Mouse (Mus musculus) gastrocnemius, postnatal 10 days (tissue): Measurements from ENCODE around the gene Adora2a. TPM values are rescaled to one million over a fixed set of nuclear protein-coding genes. Genes with fewer than 3 reads are reported as not detected.
"Not testable (repeated sequence)": the region's sequence is repeated elsewhere in the genome, so short reads cannot be mapped to it uniquely, and the experiment has no call there.

ENCODE experiments used
- DNase-seq: peaks from one replicate; pipeline ENCODE4 v3.0.0; 2021; ENCODE audit warnings: mixed read lengths
- total RNA-seq, 2 experiments: library from RNA; stranded (reverse); gene quantifications; 2 replicates each; pipeline ENCODE4 v1.2.3; 2021

Gene Adora2a
- total RNA-seq, 2 experiments from 2014 or later = 4.3 to 6.2 TPM

DNA sequence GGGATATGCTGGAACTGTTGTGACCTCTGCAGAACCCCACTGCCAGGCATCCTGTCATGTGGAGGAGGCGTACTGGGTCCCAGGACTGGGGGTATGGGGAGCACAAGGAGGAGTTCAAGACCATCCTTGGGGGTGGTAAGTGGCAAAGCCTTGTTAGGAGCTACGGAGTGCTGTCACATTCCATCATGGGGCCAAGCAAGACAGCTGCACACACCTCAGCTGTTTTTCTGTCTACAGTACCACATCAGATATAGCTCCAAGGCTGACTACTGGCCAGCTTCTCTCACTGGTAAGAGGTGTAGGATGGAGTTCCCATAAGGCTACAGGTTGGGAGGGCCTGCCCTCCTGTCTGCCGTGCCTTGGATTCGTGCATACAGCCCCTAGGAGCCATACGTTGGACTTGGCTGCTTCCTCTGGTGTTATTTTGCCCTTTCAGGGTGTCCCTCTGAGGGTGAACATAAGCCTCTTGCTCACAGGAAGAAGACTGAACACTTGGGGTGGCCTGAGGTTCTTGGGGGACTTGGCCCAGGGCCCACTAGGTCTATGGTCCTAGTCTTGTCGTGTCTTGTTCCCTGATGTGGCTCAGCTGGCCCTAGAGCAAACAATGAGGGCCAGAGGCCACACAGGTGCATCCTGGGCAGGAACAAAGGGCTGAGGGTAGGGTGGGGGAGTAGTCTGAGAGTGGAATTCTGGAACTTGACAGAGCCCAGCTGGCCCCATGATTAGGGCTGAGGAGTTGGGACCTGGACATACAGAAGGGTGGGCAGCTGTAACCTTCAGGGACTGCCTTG lies 2.3 kb upstream of the Adora2a start:
- peak; percentile 38 for DNase-seq

DNA sequence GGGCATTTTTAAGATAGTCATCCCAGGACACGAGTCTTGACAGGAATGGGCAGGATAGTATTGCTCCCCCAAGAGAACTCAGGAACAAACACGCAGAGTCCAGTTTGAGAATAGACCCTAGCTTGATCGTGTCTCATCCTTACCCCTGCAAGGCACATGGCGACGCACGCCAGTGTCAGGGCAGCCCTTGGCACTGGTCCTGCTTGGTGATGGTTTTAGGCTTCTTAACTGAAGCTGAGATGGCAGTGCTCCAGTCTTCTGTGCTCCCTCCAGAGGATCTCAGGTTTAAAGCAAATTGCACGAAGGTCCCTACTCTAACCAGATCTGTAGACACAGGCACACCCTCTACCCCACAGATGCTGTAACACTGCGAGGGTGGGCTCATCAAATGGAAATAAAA lies 921 bp upstream of the Adora2a start:
- no peak for DNase-seq

DNA sequence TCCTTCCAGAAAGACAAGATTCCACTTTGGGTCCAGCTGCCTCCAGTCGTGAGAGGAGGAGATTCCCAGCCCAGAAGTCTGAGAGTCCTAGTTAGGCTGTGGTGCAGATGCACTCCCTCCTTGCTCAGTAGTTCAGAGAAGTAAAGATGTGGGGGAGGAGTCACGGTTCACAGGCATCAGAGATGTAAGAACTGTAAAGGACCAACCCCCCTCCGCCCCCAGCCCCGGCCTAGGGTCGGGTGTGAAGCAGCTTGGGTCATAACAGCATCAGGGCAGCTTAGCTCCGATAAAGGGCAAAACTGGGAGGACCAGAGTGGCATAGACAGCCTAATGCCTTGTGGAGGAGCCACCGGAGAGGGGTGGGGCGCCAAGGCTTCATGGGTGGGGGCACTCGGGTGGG lies 205 bp upstream of the Adora2a start:
- no peak for DNase-seq

DNA sequence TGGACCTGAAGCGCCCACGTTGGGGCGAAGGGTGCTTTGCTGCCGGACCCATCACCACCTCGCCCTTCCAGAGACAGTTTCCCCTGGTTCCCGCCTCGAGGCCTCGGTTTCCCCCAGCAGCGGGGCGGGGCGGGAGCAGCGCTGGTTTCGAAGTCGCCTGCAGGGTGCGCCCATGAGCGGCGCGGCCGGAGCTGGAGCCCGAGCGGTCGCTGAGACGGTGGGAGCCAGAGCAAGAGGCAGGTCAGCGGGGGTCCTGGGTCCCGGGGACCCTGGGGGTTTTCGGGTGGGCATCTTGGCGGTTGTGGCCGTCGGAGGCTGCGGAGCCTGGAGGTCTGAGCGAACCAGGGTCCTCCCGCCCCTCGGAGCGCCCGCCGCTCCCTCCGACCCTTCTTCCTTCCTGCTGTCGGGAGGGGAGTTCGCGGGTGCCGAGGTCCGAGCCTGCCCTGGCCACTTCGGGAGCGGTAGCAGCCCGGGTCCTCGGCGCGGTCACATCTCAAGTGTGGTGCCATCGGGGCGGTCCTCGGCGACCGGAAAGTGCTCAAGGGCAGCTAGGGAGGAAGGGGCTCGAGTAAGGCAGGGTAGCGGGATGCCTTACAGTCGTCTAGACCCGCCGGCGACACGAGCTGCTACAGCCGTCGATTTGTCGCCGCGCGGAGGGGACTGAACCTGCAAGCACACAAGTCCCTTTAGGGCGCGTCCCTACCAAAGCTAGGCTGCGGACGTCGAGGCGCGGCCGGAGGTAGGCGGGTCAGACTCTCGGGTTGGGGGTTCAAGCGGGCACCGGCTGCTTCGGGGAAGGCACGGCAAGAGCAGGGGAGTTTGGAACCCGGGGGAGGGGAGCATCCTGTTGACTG lies 458 bp downstream of the Adora2a start:
- peak; percentile 82 for DNase-seq

DNA sequence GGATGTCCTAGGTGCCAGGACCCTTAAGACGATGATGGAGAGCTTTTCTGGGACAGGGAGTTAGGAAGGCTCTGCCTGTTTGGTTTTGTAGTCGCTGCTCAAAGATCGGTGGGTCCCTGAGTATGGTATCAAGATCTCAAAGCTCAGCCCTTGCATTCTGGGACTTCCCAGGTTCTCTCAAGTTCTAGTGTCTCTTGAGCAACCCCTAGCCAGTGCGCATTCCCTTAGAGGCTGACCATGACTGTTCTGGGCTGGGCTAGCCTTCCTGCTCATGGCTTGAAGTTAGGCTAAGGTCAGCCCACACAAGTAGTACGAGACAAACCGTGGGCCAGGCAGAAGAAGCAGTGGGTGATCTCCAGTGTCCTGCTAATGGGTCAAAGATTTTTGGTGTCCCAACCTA lies 1.5 kb downstream of the Adora2a start:
- no peak for DNase-seq

DNA sequence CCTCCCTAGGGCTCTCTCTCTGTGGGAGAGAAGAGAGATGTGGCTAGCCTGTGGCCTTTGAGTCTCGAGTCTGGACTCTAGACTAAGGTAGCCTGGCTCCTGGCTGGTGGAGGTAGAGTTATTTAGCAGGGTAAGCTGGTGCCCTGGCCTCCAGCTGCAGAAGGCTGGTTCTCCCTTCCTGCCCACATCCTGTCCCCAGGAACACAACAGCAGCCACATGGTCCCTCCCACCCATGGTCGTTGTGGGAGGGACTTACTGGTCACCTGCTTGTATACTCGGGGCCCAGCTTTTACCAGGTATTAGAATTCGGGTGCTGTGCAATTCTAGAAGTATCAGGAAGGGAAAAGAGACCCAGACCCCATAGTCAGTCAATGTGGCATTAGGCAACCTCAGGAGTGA lies 3.6 kb downstream of the Adora2a start:
- DNase-seq = no peak

DNA sequence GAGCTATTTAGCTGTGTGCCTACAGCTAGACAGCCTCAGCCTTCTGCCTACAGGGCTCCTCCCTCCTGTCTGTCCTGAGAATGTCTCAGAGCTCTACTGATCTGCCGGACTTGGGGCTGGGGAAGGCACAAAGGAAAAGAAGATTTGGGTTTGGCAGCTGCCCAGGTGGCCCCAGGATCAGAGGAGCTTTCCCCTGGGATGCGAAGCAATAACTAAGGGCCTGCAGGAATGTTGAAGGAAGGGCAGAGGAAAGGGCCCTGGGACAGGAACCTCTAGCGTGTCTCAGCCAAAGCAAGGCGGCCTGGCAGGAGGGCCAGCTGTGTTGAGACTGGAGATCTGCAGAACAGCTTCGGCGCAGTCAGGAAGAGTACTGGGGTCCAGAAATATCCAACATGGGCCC lies 6.3 kb downstream of the Adora2a start:
- DNase-seq = no peak

DNA sequence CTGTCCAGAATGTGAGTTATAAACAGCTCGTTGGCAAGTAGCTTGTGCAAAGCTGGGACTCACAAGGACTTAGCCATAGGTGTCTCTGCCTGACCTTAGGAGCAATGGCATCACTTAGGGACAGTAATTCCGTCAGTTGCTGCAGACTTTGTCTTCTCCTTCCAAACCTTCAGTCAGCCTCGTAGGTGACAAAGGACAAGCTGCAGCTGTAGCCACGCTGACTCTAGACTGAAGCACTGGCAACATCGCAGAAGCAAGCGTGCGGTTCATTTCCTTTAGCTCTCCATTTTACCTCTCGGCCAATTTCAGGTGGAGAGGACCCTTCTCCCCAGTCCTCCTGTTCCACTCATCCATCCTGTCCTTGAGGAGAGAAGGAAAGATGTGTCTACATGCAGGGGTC lies 7.3 kb downstream of the Adora2a start:
- no peak for DNase-seq

DNA sequence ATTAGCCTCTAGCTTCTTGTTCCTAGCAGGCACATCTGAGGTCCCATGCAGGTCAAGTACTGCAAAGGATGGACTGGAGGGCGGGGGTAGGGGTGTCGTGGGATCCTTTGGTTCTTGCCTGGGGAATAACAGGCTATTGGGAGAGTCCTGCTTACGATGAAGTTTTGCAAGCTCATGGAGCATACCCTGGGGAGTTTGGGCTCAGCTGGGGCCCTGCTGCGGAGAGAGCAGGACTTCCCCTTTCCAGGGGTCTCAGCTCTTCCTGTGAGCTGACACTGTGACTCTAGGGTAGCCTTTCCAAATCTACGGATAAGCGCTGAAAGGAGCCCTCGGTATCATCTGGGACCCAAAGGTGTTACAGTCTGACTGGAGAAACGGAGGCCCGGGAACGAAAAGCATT lies 7.7 kb downstream of the Adora2a start:
- no peak for DNase-seq

DNA sequence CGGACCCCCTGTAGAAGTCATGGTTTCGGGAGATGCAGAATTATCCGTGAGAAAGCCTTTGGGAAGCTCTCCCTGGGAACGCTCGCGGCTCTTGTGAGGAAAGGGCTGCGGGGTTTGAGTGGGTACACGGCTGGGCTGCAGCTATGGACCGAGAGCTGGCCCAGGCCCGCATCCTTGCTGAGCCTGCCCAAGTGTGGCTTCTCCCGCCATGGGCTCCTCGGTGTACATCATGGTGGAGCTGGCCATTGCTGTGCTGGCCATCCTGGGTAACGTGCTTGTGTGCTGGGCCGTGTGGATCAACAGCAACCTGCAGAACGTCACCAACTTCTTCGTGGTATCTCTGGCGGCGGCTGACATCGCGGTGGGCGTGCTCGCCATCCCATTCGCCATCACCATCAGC lies 9.1 kb downstream of the Adora2a start:
- DNase-seq = no peak

DNA sequence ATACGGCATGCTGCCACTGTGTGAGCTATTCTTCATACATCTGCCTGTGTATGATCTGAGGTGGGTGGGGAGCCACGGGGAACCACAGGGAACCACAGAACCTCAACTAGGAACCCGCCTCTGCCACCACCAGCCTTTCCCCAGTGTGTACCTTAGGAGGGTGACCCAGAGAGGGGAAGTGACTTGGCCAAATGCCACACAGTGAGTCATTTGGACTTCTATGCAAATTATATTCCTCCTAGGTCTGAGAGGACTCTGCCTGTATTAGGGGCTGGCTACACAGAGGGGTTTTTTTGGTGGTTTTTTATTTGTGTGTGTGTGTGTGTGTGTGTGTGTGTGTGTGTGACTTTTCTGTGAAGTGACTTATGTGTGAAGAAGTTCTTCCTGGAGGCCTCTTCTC lies 9.9 kb downstream of the Adora2a start:
- no peak for DNase-seq

DNA sequence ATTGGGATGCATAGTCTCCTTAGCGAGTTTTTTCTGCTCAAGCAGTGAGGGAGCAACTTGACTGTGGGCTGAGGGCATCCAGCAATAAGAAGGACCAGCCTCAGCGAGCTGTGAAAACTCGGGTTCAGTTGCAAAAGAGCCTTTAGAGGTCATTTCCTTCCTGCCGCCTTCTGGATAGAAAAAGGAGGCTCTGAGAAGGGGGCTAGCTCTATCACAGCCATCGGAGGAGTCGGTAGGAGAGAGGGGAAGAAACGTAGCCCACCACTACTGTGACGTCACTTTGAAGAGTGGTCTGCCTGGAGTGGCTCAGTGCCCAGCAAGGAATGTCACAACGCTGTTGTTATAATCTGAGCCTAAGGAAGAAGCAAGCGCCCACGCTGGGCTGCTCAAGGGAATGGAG lies 10.4 kb downstream of the Adora2a start:
- no peak for DNase-seq

DNA sequence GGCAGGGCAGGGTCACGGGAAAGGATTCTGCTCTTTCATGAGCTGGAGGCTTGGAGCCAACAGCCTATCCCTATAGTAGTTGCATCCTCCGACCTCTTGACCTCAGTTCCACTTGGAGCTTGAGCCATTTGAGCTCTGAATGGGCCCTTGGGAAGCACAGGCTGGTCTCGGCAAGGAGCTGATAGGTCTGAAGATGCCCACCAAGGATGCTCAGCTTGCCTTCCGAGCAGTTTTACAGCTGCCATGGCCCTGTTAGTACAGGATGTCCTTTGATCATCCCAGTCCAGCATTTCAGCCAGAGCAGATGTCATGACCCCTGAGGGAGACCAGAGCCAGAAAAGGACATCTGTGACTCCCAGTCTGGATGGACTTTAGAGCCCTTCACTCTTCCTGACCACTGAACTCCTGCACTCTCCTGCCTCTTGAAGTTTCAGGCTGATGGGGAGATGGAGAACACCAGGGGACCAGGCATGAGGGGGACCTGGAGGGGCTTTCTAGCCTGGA lies 11.6 kb downstream of the Adora2a start:
- DNase-seq = no peak

DNA sequence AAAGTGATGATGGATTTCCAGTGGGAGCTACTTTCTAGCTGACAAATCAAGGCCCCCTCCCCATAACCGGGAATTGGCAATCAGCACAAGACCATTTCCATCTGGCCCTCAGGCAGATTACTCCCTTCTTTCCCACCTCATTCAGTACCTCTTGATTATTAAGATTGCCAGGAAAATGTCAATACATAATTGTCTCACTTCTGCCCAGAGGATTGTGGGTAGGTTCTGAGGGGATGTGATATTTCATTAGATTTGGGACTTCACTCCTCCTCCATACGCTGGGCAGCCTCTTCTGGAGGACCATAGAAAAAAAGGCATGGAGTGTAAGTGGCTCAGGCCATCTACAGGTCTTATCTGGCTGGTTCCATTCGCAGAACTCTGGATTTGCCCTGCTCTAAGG lies 15.6 kb downstream of the Adora2a start:
- no peak for DNase-seq

DNA sequence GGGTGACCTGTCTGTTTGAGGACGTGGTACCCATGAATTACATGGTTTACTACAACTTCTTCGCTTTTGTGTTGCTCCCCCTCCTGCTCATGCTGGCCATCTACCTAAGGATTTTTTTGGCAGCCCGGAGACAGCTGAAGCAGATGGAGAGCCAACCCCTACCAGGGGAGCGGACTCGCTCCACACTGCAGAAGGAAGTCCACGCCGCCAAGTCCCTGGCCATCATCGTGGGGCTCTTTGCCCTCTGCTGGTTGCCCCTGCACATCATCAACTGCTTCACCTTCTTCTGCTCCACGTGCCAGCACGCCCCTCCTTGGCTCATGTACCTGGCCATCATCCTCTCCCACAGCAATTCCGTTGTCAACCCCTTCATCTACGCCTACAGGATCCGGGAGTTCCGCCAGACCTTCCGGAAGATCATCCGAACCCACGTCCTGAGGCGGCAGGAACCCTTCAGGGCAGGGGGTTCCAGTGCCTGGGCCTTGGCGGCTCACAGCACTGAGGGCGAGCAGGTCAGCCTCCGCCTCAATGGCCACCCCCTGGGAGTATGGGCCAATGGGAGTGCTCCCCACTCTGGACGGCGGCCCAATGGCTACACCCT lies 16.6 kb downstream of the Adora2a start:
- no peak for DNase-seq

DNA sequence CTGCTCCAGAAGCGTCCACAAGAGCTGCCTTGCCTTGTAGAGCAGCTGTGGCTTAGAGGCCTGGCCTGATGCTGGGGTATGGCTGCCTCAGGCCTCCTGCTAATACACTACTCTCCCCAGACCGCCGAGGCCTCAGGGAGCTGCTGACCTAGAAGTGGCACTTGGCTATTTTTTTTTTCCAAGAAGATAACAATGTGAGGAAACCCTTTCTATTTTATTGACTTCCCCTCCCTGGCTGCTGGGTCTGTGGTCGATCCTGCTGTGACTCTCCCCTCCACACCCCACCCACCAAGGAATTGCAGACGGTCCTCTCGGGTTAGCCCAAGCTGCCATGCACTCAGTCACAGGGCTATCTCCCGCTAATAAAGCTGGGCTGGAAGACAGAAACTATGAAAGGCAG lies 17.5 kb downstream of the Adora2a start:
- no peak for DNase-seq

DNA sequence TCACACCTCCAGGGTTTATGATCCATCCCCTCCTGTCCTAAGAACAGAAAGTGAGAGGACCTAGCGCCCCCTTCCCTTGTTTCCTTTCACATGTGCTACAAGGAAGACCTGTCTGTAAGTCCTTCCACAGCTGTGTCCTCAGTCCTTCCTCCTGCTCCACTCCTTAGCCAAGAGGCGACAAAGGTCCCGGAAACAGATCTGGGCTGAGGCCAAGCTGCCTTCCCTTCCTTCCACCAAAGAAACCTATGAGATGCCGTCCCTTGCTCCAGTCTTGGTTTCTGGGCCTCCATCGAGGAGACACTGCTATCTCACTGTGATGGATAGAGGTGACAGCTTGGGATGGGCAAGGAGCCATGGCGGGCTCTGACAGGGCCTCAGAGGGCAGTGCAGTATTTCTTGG lies 18.4 kb downstream of the Adora2a start:
- DNase-seq = no peak

DNA sequence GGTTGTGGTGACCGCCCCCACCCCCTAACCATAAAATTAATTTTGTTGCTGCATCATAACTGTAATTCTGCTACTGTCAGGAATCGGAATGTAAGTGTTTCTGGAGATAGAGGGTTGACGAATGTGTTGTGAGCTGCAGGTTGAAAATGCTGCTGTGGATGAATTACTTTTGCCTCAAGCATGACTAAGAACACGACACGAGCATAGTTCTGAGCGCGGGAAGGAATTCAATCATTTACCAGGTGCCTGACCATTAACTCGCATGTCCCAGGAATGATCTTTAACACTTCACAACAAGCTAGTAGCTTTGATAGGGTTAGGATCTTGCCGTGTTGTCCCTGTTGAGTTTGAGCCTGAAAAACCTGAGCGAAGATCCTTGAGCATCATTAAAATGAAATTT lies 20.6 kb downstream of the Adora2a start:
- DNase-seq = no peak

DNA sequence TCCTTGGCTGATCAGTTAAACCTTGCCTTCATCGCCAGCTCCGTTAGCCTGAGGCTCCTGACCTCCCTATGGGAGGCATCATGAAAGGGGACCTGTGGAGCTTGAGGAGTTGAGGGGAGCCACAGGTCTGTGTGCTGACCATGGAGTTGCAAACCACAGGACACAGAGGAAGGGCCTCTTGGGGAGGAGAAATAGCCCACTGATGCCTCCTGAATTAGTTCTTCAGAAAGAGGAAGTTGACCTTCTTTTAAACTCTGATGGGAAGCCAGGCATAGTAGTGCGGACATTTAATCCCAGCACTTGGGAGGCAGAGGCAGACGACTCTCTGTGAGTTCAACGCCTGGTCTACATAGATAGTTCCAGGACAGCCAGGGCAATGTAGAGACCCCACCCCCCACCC lies 22.2 kb downstream of the Adora2a start:
- DNase-seq = no peak

DNA sequence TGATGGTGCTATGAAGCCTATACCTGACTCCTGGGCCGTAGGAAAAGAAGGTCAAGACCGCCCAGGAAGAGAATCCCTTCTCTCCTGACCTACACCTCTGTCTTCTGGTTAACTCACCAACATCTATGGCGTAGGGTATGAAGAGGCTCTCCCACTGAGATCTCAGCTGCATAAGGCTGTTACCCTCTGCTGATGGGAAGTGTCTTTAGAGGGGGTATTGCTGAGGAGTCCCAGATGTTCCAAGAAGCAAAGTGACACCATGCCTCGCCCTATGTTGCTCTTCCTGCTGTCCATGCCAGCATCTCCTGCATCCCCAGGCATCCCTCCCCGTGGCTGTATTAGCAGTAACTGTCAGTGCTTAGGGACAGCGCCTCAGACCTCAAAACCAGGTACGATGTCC lies 22.7 kb downstream of the Adora2a start:
- DNase-seq = no peak

DNA sequence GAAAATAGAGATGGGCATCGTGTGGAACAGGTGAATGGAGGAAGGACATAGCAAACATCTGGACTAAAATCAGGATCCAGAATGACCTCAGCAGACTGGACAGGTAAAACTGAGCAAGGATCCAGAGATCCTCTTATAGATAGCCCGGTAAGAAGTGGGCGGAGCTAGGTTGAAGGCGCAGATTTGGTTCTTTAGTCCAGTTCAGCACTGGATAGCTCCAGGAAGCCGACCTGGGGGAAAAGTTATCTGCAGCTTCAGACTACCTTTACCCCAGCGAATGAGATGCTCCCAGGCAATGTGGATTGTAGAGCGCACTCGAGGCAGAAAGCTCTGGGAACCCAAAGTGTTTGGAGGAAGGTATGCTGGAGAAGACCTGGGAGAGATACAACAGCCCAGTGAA lies 25.3 kb downstream of the Adora2a start:
- DNase-seq = no peak

DNA sequence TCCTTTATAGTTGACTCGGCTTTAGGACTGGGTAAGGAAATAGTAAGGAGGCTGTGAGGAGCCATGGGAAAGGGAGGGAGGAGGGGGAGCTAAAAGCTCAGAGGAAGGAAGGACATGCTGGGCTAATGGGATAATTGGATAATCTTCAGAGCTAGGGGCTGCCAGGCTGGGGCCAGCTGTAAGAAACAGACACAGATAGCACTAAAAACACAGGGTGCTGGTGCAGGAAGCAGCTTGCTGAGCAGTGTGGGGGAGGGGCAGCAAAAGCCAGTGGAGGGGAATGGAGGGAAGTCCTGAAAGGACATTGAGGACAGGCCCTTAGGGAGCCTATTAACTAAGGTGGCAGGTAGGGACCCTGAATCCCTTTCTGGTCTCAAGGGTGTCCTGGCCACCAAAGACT lies 27.9 kb downstream of the Adora2a start:
- DNase-seq = not testable (repeated sequence)

DNA sequence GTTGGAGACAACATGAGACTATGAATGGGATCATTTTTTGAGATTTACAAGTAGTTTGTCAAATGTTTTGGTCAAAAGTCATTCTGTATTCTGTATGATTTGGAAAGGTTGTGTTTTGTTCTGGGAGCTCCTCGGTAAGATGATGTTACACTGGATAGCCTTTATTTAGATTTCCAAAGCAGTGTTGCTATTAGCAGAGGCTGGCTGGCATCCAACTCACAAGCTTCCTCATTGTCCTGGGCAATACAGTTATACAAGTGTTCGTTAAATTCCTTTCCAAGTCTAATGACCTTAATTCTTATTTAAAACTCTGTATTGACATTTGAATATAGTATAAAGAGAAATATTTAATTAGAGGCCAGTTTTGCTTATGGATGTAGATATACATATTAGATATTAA lies 28.6 kb downstream of the Adora2a start:
- DNase-seq = no peak
